In genomic region chr8:122473911-122474421, GRCm38 (mm10) we compare ENCODE assay signal across 8 mouse cellular contexts. TPM values are rescaled to one million over a fixed set of nuclear protein-coding genes. Genes with fewer than 3 reads are reported as not detected.
DNase-seq lines count a peak whose midpoint lies in the region.

No protein-coding gene starts in this region.

- peak; percentile 16 for DNase-seq in cerebellum, adult 9-11 months
- no peak for DNase-seq in cerebellum, adult 9-10 months
- DNase-seq in spleen, adult 12 weeks (ENCODE audit: low spot score): peak; percentile 19
- no peak for DNase-seq in spleen, postnatal 14 days (ENCODE audit: low spot score in 2 of 2)
- peak; percentile 66 for DNase-seq in lung, postnatal 36 days
- DNase-seq in thymus, postnatal 36 days: peak; percentile 77 to 85
- DNase-seq in layer of hippocampus, adult 8-10 months (ENCODE audit: low spot score in 2 of 2): no peak
- no peak for DNase-seq in gastrocnemius, adult 18-20 months (ENCODE audit: low spot score)

RNA-seq across cellular contexts. Expression of gene Rnf166, which starts 1.9 kb away (rescaled TPM):
- total RNA-seq in layer of hippocampus, adult 8-10 months (2022): 10 to 100 TPM; 26.9 to 40.7 (median 31.3) TPM
- total RNA-seq in gastrocnemius, adult 18-20 months (2021): 10 to 100 TPM; 35.0 to 37.7 TPM

RNA-seq across cellular contexts. Expression of gene Ctu2, which starts 2.0 kb away (rescaled TPM):
- total RNA-seq in layer of hippocampus, adult 8-10 months (2022): 10 to 100 TPM; 23.4 to 31.5 (median 27.6) TPM
- total RNA-seq in gastrocnemius, adult 18-20 months (2021): 1 to 10 TPM; 6.3 to 7.6 TPM

RNA-seq across cellular contexts. Expression of gene Snai3, which starts 13.4 kb away (rescaled TPM):
- total RNA-seq in layer of hippocampus, adult 8-10 months (2022): not detected
- total RNA-seq in gastrocnemius, adult 18-20 months (2021): 10 to 100 TPM in 1 of 2 experiments, 1 to 10 TPM in 1; 5.7 to 14.7 TPM

RNA-seq across cellular contexts. Expression of gene Mvd, which starts 30.7 kb away (rescaled TPM):
- total RNA-seq in layer of hippocampus, adult 8-10 months (2022): 10 to 100 TPM; 19.0 to 36.1 (median 25.0) TPM
- total RNA-seq in gastrocnemius, adult 18-20 months (2021): 1 to 10 TPM; 3.9 to 5.6 TPM

RNA-seq across cellular contexts. Expression of gene Cyba, which starts 41.2 kb away (rescaled TPM):
- 10 to 100 TPM in 3 of 4 experiments, 1 to 10 TPM in 1; 7.4 to 54.9 (median 25.7) TPM for total RNA-seq in layer of hippocampus, adult 8-10 months (2022)
- total RNA-seq in gastrocnemius, adult 18-20 months (2021): 1 to 10 TPM; 4.5 to 8.6 TPM

Comparison
In these comparisons a context has a peak if more than half of its experiments do, and no peak if none do; other contexts are left out.
1. DNase-seq: peak in cerebellum, adult 9-11 months (single experiment), spleen, adult 12 weeks (single experiment), lung, postnatal 36 days (single experiment) and thymus, postnatal 36 days (2 of 2); none in cerebellum, adult 9-10 months (single experiment), spleen, postnatal 14 days (0 of 2), layer of hippocampus, adult 8-10 months (0 of 2) and gastrocnemius, adult 18-20 months (single experiment).
2. RNA of gene Snai3, which starts 13.4 kb away (total RNA-seq): 5.7 to 14.7 TPM in gastrocnemius, adult 18-20 months; not detected in layer of hippocampus, adult 8-10 months; every median in the first group is over 4 times any median in the second.